Mouse (Mus musculus) kidney, adult 9 months (tissue): ENCODE measurements around the gene Slc2a1.

ENCODE experiments used
- DNase-seq: peaks from one replicate; pipeline ENCODE4 v3.0.0; 2022

The Slc2a1 gene

GRCm38 (mm10) chr4:119180133-119180707 lies 71.7 kb downstream of the Slc2a1 start:
- DNase-seq: no peak

DNA sequence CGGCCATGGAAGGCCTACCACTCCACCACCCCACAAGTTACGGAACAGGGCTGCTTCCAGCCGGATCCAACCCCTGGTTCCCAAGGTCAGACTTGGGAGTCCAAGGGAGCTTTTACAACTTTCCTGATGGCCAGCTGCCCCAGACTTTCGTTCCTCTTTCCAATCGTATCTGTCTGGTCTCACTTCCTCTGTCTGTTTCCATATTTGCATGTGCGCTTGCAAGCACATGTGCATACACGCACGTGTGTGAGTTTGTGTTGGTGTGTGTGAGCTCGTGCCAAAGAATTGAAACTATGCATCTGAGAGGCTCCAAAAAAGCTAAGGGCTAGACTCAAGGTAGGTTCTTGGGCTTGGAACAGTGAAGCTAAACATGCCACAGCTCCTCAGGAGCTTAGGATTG lies 72.9 kb downstream of the Slc2a1 start:
- no peak for DNase-seq

GRCm38 (mm10) chr4:119183525-119183924 lies 75.0 kb downstream of the Slc2a1 start:
- DNase-seq: no peak

- no peak for DNase-seq
These were observed 77.3 kb downstream of the Slc2a1 start for GRCm38 (mm10) chr4:119185771-119186170.
